Mouse (Mus musculus) liver, postnatal 0 days (tissue): ENCODE results near the gene Maco1.
A peak's percentile ranks its signal among the peaks of the same experiment; 100 is the strongest.

Experiments used
- CTCF ChIP-seq: sonication (generic); IDR thresholded peaks from 2 replicates; pipeline ENCODE4 v1.5.1; 2016; ENCODE audit warnings: antibody characterized with exemption, low read depth
- EP300 ChIP-seq: IDR thresholded peaks from 2 replicates; pipeline ENCODE4 v1.6.1; 2016; ENCODE audit warnings: antibody characterized with exemption, low read depth, mild to moderate bottlenecking

DNA sequence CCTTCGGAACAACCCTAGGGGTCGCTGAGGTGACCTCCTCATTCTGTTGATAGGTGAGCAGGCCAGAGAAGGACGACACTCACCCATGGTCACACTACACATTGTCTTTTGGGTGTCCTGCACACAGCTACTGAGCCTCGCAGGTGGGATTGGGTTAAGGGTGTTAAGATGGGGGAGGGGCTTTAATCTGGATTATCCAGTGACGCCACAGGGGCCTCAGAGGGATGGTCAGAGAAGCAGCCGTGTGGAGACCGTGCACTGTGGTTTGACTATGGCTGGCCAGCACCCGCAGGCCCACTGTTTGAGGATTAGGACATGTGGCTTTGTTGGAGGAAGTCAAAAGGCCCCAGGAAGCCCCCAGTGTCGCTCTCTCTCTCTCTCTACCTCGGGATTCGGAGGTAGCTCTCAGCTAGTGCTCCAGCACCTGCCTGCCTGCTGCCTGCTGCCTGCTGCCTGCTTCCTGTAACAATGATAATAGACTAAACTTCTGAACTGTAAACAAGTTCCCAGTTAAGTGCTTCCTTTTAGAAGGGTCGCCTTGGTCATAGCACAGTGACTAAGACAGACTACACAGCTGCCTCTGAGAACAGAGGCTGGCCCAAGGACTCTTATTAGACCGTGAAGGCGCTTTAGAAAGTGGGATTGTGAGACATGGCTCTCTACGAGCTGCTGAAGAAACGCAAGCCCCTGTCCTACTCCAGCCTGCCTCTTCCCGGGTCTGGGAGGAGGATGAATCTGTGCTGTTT lies 99.5 kb downstream of the Maco1 start:
- TF ChIP-seq CTCF (no peak), EP300 (0 out of 2 replicates have a peak, but pooled peaks have one; percentile 13)
